Mouse (Mus musculus): Measurements from ENCODE around the gene Capn13. TPM values are rescaled to one million over a fixed set of nuclear protein-coding genes. Genes with fewer than 3 reads are reported as not detected.

The Capn13 gene
- total RNA-seq, 2 experiments from 2014 or later, result not detected

GRCm38 (mm10) chr17:73390191-73391089, 10.2 kb downstream of the Capn13 start:
- DNase-seq (ENCODE audit: extremely low spot score in 1 of 2, low spot score in 2 of 2), result no peak
- intact Hi-C loops (cut with DNase I), result loop anchor here (2.0 to 5.0 kb wide), 2 partner anchors 124 to 322 kb away; partner anchors contain the start of gene Galnt14
- no peak overlapping the region; the same call in 1 of the 2 replicates for H3K27ac ChIP-seq
- no peak overlapping the region for H3K4me3 ChIP-seq
- TF ChIP-seq CTCF (IDR thresholded peaks at IDR 0.05), result no peak

DNA sequence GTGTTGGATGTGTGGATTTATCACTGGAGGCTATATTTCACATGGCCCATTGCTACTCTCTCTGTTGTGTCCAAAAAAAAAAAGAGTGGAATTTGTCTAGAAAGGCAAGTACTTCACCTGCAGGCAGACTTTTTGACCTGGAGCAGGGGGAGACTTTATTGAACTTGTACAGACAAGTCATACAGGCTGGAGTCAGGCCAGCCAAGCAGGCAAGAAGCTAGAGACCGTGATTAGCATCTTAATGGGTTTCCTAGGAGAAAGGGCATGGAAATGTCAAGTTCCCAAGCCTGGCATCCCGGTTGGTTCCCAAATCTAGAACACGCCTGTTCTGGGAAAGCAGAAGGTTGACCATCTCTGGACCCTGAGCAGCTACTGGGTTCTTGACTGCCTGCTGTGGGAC, 11.3 kb downstream of the Capn13 start:
- intact Hi-C loops (cut with DNase I), result loop anchor here (5.0 kb wide), 1 partner anchor 173 kb away; no protein-coding TSS in a partner anchor
- no peak overlapping the region for H3K4me3 ChIP-seq
- TF ChIP-seq CTCF (IDR thresholded peaks at IDR 0.05), result no peak
- no peak overlapping the region for H3K27ac ChIP-seq
- no peak for DNase-seq (ENCODE audit: extremely low spot score in 1 of 2, low spot score in 2 of 2)

DNA sequence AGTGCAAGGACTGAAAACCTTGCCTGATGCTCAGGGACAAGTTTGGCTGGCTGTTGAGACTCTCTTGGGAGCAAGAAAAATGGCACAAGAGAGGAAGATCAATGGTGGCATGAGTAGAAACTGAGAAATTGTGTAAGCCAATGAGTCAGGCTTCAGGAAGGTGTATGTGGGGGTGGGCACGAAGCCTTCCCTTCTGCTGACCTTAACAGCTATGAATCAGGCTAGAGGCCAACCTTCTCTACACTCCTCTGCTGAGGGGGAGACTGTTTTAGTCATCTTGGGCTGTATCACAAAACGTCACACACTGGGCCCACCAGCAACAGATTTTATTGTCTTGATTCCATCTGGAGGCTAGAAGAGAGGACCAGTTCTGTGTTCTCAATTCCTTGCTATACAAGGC, 14.1 kb downstream of the Capn13 start:
- no peak for DNase-seq (ENCODE audit: extremely low spot score in 1 of 2, low spot score in 2 of 2)
- Histone ChIP-seq H3K27ac (no peak overlapping the region; the same call in 1 of the 2 replicates), H3K4me3 (no peak overlapping the region)
- intact Hi-C loops (cut with DNase I), result loop anchor here (5.0 kb wide), 1 partner anchor 176 kb away; no protein-coding TSS in a partner anchor
- no peak for TF ChIP-seq CTCF (IDR thresholded peaks at IDR 0.05)

DNA sequence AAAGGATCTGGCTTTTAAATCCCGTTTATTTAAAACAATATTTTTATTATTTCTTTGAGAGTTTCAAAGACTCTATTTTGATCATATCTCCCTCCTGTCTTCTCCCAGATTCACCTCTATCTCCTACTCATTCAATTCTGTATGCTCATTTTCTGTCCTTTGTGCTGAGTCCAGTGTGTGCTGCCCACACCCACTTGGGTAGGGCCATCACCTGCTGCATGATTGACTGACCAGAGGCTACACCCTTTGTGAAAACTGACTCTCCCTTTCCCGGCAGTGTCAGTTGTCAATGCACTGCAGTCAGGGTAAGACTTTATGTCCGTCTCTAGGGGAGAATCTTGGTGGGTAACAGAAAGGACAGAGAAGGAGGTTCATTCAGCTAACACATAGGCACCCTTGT, 14.7 kb downstream of the Capn13 start:
- no peak for DNase-seq (ENCODE audit: extremely low spot score in 1 of 2, low spot score in 2 of 2)
- intact Hi-C loops (cut with DNase I), result loop anchor here (5.0 kb wide), 1 partner anchor 176 kb away; no protein-coding TSS in a partner anchor
- Histone ChIP-seq H3K27ac (no peak overlapping the region), H3K4me3 (no peak overlapping the region)
- TF ChIP-seq CTCF (IDR thresholded peaks at IDR 0.05), result no peak

GRCm38 (mm10) chr17:73382327-73383014, 18.2 kb downstream of the Capn13 start:
- no peak overlapping the region for H3K4me3 ChIP-seq
- no peak overlapping the region for H3K27ac ChIP-seq
- no peak for DNase-seq (ENCODE audit: extremely low spot score in 1 of 2, low spot score in 2 of 2)
- intact Hi-C loops (cut with DNase I), result no loop called here
- TF ChIP-seq CTCF (IDR thresholded peaks at IDR 0.05), result no peak

DNA sequence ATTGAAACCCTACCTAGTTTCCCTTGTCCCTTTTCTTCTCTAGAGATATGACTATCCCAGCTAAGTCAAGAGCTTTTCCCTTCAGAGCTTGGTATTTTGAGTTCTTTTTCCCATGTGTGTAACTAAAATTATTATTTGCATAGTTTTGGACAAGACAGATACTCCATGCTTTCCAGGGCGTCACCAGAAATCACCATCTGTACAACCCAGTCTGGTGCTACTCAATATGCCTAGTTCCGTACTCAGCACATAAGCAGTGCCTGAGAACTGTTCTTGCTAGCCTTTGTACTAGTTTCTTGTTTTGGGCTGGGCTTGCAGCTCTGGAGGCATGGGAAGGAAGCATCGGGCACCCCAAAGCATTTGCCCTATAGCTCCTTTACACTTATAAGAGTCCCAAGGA, 19.0 kb downstream of the Capn13 start:
- Histone ChIP-seq H3K27ac (no peak overlapping the region), H3K4me3 (no peak overlapping the region)
- no peak for DNase-seq (ENCODE audit: extremely low spot score in 1 of 2, low spot score in 2 of 2)
- intact Hi-C loops (cut with DNase I), result no loop called here
- no peak for TF ChIP-seq CTCF (IDR thresholded peaks at IDR 0.05)

- H3K4me3 ChIP-seq, result no peak overlapping the region
- no peak overlapping the region for H3K27ac ChIP-seq
- no peak for DNase-seq (ENCODE audit: extremely low spot score in 1 of 2, low spot score in 2 of 2)
- intact Hi-C loops (cut with DNase I), result no loop called here
- no peak for TF ChIP-seq CTCF (IDR thresholded peaks at IDR 0.05)
These were observed 22.7 kb downstream of the Capn13 start for GRCm38 (mm10) chr17:73377778-73378484.

DNA sequence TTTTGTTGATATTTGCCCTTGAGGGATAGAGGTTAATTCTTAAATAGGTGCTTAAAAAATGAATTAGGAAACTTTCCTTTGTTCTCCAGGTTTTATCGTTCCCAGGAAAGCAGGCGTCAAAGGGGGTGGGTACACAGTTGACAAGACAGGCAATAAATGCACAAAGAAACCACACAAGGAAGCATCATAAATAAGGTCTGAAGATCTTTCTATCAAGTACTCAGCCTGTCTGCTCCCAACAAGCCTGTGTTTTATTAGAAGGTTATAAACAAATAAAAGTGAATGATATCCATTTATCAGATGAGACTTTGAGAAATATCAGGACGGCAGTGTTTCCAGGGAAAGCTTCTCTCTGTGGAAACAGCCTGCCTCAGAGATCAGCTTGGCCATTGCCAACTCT, 33.3 kb downstream of the Capn13 start:
- TF ChIP-seq CTCF (IDR thresholded peaks at IDR 0.05), result no peak
- DNase-seq (ENCODE audit: extremely low spot score in 1 of 2, low spot score in 2 of 2), result no peak
- intact Hi-C loops (cut with DNase I), result no loop called here
- Histone ChIP-seq H3K27ac (no peak overlapping the region), H3K4me3 (no peak overlapping the region)

DNA sequence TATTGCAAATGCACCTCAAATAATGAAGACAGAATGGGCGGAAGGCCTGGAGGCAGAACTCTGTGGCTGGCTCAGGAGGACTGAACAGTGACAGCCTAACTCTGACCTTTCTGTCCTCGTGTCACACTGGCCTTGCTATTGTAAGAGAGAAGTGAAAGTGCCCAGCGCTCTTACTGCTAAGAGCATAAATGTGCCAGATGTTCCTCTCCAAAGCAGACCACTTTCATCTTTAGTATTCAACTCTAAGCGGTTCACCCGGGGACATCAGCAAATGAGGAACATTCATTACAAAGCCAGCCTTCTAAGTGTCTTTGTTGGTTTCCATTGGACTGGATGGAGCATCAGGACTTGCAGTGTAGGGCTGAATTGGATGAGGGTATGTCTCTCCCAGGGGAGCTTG, 39.6 kb downstream of the Capn13 start:
- H3K4me3 ChIP-seq, result no peak overlapping the region
- intact Hi-C loops (cut with DNase I), result no loop called here
- DNase-seq (ENCODE audit: extremely low spot score in 1 of 2, low spot score in 2 of 2), result no peak
- no peak overlapping the region for H3K27ac ChIP-seq
- TF ChIP-seq CTCF (IDR thresholded peaks at IDR 0.05), result no peak

DNA sequence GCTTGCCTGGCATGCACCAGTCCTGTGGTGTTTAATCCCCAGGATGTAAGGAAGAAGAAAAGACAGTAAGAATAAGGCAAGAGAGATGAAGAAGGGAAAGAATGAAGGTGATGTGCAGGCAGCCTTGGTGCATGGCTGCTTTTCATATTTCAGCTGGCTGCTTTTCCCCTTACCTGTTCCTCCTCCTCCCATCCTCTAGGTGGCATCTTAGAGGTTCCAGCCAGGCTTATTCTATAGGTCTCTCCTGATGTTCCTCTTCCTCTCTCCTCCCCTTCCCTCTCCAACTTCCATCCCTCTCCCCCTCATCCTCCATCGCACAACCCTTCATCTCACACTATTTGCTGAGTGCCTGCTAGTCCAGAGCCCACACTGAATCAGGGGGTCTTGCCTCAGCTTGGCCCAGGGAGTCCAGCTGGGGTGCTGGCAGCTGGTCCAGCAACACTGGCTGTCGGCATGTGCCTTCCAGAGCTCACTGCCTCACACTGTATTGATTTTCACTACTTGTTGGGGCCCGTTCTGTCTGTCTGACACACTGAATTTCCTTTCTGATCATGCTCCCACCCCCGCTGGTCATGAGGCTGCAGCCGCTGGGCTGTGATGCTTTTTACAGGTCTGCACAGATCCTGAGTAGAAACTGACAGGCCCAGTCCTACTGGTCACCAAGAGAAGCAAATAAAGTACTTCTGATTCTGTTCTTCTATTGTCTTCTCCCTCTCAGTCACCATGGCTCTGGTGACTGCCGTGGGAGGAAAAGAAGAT, 56.9 kb downstream of the Capn13 start:
- no peak overlapping the region for H3K4me3 ChIP-seq
- intact Hi-C loops (cut with DNase I), result no loop called here
- no peak for DNase-seq (ENCODE audit: extremely low spot score in 1 of 2, low spot score in 2 of 2)
- H3K27ac ChIP-seq, result no peak overlapping the region
- TF ChIP-seq CTCF (IDR thresholded peaks at IDR 0.05), result peak; percentile 36

DNA sequence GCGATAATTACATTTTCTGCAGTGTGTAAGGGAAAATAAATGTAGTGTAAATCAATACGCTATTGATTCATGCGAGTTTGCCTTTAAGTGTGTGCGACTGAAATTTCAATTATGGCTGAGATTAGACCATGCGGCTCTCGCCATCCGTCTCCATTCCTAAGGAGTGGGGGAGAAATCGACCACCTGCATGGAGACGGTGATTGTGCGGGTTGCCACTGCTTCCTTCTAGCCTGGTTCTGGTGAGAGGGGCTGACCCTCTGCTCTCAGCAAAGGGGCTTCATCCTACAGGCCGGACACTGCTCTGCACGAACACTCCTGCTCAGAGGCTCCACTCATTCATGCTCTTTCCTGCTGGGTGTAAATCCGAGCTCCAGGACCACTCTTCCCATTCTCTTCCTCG, 58.0 kb downstream of the Capn13 start:
- TF ChIP-seq CTCF (IDR thresholded peaks at IDR 0.05), result no peak
- no peak for DNase-seq (ENCODE audit: extremely low spot score in 1 of 2, low spot score in 2 of 2)
- intact Hi-C loops (cut with DNase I), result no loop called here
- H3K4me3 ChIP-seq, result no peak overlapping the region
- H3K27ac ChIP-seq, result no peak overlapping the region

Data from left cerebral cortex, adult 2 months (tissue).